Mouse (Mus musculus) midbrain, postnatal 0 days (tissue): Measurements from ENCODE around the gene Strn4. TPM values are rescaled to one million over a fixed set of nuclear protein-coding genes. Genes with fewer than 3 reads are reported as not detected.

Experiments
- ATAC-seq: fragments of 200-750 bp; cut with Nextera tagmentation; 2 replicates; pipeline ENCODE4 v1.8.0; 2017; ENCODE audit warnings: moderate number of reproducible peaks, mild to moderate bottlenecking, moderate TSS enrichment, moderate library complexity; ENCODE audit not compliant: low FRiP score
- DNase-seq: peaks from one replicate; pipeline ENCODE4 v3.0.0-alpha.2; 2015; ENCODE audit warnings: low spot score
- H3K27ac ChIP-seq: fragments of 300-500 bp; sonication (generic); 2 replicates; pipeline ENCODE4 v1.5.1; 2014; ENCODE audit warnings: low read depth, mild to moderate bottlenecking, low read length, mixed read lengths
- H3K27me3 ChIP-seq: fragments of 300-500 bp; sonication (generic); 2 replicates; pipeline ENCODE4 v1.6.1; 2014; ENCODE audit warnings: low read length, control low read depth, mixed read lengths; ENCODE audit not compliant: insufficient read depth
- H3K36me3 ChIP-seq: fragments of 300-500 bp; sonication (generic); 2 replicates; pipeline ENCODE4 v1.6.1; 2014; ENCODE audit warnings: low read length, control low read depth, mixed read lengths; ENCODE audit not compliant: insufficient read depth
- H3K4me1 ChIP-seq: fragments of 300-500 bp; sonication (generic); 2 replicates; pipeline ENCODE4 v1.6.1; 2014; ENCODE audit warnings: mild to moderate bottlenecking, control low read depth, antibody characterized with exemption, low read length, mixed read lengths; ENCODE audit not compliant: insufficient read depth
- H3K4me2 ChIP-seq: fragments of 300-500 bp; sonication (generic); 2 replicates; pipeline ENCODE4 v1.6.1; 2014; ENCODE audit warnings: low read depth, mild to moderate bottlenecking, low read length, mixed read lengths; ENCODE audit not compliant: poor library complexity, severe bottlenecking
- H3K4me3 ChIP-seq: fragments of 300-500 bp; sonication (generic); 2 replicates; pipeline ENCODE4 v1.5.1; 2014; ENCODE audit warnings: low read depth, mild to moderate bottlenecking, low read length, moderate library complexity
- H3K9ac ChIP-seq: fragments of 300-500 bp; sonication (generic); replicated peaks from 2 replicates; pipeline ENCODE4 v1.6.1; 2014; ENCODE audit warnings: mild to moderate bottlenecking, low read length, moderate library complexity, mixed read lengths; ENCODE audit not compliant: poor library complexity, severe bottlenecking
- H3K9me3 ChIP-seq: fragments of 300-500 bp; sonication (generic); 2 replicates; pipeline ENCODE4 v1.6.1; 2016; ENCODE audit warnings: low read length, control low read depth
- CTCF ChIP-seq: IDR thresholded peaks from 2 replicates; pipeline ENCODE4 v1.5.1; 2016; ENCODE audit warnings: antibody characterized with exemption, mild to moderate bottlenecking
- WGBS: fragments of 180-500 bp; shearing (Covaris S2); extraction: QIAGEN DNeasy Blood & Tissue Kit; methylation state at CpG from one replicate; pipeline ENCODE4 v1.1.7; 2014; 5-methylcytosine and 5-hydroxymethylcytosine counted together
- polyA plus RNA-seq: library from polyadenylated mRNA; unstranded; fragments of >200 nt; fragmentation: Nextera tagmentation; extraction: Ambion mirVana; gene quantifications from 2 replicates; pipeline ENCODE4 v1.2.1, GENCODE M21; 2015
- total RNA-seq: library from RNA; depleted of rRNA; stranded (reverse); fragments of >200 nt; gene quantifications from 2 replicates; pipeline ENCODE4 v1.2.3, GENCODE M21; 2014

The Strn4 gene
- total and polyA plus RNA-seq, 2 experiments from 2014 or later = 165 to 291 TPM

GRCm38 (mm10) chr7:16816078-16816474 lies 387 bp downstream of the Strn4 start:
- H3K4me3 ChIP-seq = peak overlapping the region; percentile 69
- no peaks in the 10 kb centered on the region for H3K9me3 ChIP-seq
- peak overlapping the region; percentile 94 for H3K4me2 ChIP-seq
- peaks cover 46% of the 10 kb centered on the region for H3K4me1 ChIP-seq
- H3K27me3 ChIP-seq = no peaks in the 10 kb centered on the region
- 3% methylated on average over 29 of the region's 55 CpGs for WGBS
- no peak for TF ChIP-seq CTCF
- DNase-seq = peak; percentile 93
- peak overlapping the region; percentile 94 for H3K27ac ChIP-seq
- no peaks in the 10 kb centered on the region for H3K36me3 ChIP-seq
- ATAC-seq = peak; percentile 79
- peak overlapping the region; percentile 75 for H3K9ac ChIP-seq

- Histone ChIP-seq H3K9me3 (no peaks in the 10 kb centered on the region), H3K27ac (peak within 1 kb of the TSS; percentile 94), H3K9ac (peak within 1 kb of the TSS; percentile 75), H3K27me3 (no peaks in the 10 kb centered on the region), H3K4me2 (peak within 1 kb of the TSS; percentile 94), H3K4me1 (peaks cover 46% of the 10 kb centered on the region), H3K36me3 (no peaks in the 10 kb centered on the region), H3K4me3 (peak within 1 kb of the TSS; percentile 69)
- DNase-seq (peak; percentile 56), ATAC-seq (peak; percentile 36)
- 1% methylated on average over 33 of the region's 64 CpGs for WGBS
- no peak for TF ChIP-seq CTCF
These were observed 910 bp downstream of the Strn4 start, which contains the start of gene Fkrp for GRCm38 (mm10) chr7:16816475-16817122. Gene Fkrp (minus strand): TSS chr7:16816732.

GRCm38 (mm10) chr7:16817693-16818092 lies 2.0 kb downstream of the Strn4 start:
- no peaks in the 10 kb centered on the region for H3K27me3 ChIP-seq
- peak overlapping the region; percentile 94 for H3K4me2 ChIP-seq
- no peak for TF ChIP-seq CTCF
- no peaks in the 10 kb centered on the region for H3K9me3 ChIP-seq
- ATAC-seq (no peak), DNase-seq (peak; percentile 10)
- H3K9ac ChIP-seq = peak overlapping the region; percentile 75
- 35% methylated on average over 3 of the region's 3 CpGs for WGBS
- H3K4me3 ChIP-seq = peak overlapping the region; percentile 69
- H3K4me1 ChIP-seq = peaks cover 38% of the 10 kb centered on the region
- H3K36me3 ChIP-seq = no peaks in the 10 kb centered on the region
- peak overlapping the region; percentile 94 for H3K27ac ChIP-seq

DNA sequence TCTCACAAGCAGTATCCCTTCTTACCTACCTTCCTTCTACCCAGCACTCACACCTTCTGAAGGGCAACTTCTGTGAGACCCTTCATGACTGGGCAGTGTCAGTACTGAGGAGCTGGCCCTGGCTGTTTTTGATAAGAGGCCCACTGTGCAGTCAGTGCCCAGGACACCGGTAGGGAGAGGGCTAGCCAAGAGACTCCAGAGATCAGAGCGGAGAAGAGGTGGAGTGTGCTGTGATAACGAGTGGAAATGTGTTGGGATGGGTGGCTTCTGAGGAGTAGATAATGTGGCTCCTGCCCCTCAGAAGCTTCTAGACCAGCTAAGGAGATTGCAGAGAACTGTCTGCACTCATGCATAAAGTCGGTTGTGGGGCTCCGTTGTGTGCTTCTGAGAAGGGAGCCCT lies 4.1 kb downstream of the Strn4 start:
- H3K9ac ChIP-seq = no peak overlapping the region; the same call in 1 of the 2 replicates
- no peaks in the 10 kb centered on the region for H3K27me3 ChIP-seq
- peak overlapping the region; percentile 94; the same call in 1 of the 2 replicates for H3K4me2 ChIP-seq
- 74% methylated on average over 5 of the region's 5 CpGs for WGBS
- TF ChIP-seq CTCF = no peak
- peaks cover 14% of the 10 kb centered on the region for H3K36me3 ChIP-seq
- no peak overlapping the region for H3K4me3 ChIP-seq
- H3K4me1 ChIP-seq = peaks cover 27% of the 10 kb centered on the region
- DNase-seq = no peak
- ATAC-seq = no peak
- H3K27ac ChIP-seq = no peak overlapping the region
- H3K9me3 ChIP-seq = no peaks in the 10 kb centered on the region

DNA sequence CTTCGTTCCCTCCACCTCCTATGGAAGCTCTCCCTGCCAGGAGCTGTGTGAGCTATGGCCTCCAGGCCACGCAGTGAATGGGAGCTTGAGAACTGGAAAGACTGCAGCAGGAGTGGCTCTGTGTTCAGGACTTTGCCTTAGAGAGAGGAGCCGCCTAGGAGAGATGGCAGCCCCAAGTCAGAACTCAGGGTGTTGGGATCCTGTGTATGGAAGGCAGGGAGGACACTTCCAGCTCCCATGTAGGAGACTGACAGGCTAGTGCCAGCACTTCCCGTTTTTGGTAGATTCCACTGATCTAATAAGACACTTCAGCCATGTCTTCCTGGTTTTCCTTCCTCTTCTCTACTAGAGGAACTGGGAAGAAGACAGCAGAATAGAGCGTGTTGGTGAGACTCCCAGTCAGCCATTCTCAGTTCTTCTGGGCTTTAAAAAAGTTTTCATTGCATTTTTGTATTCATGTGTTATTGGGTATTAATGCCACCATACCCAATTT lies 4.6 kb downstream of the Strn4 start:
- ATAC-seq = no peak
- H3K9ac ChIP-seq = no peak overlapping the region
- H3K4me2 ChIP-seq = peak overlapping the region; percentile 94; the same call in 1 of the 2 replicates
- H3K4me1 ChIP-seq = peaks cover 27% of the 10 kb centered on the region
- TF ChIP-seq CTCF = no peak
- no peak overlapping the region for H3K27ac ChIP-seq
- no peak overlapping the region for H3K4me3 ChIP-seq
- 68% methylated on average over 5 of the region's 5 CpGs for WGBS
- H3K36me3 ChIP-seq = peaks cover 19% of the 10 kb centered on the region
- no peaks in the 10 kb centered on the region for H3K27me3 ChIP-seq
- H3K9me3 ChIP-seq = no peaks in the 10 kb centered on the region
- DNase-seq = no peak

GRCm38 (mm10) chr7:16821091-16821490 lies 5.4 kb downstream of the Strn4 start:
- H3K27me3 ChIP-seq = no peaks in the 10 kb centered on the region
- H3K9ac ChIP-seq = no peak overlapping the region
- H3K9me3 ChIP-seq = no peaks in the 10 kb centered on the region
- 40% methylated on average over 3 of the region's 3 CpGs for WGBS
- DNase-seq = no peak
- no peak overlapping the region; the same call in 1 of the 2 replicates for H3K27ac ChIP-seq
- peaks cover 27% of the 10 kb centered on the region for H3K36me3 ChIP-seq
- peaks cover 27% of the 10 kb centered on the region for H3K4me1 ChIP-seq
- no peak overlapping the region for H3K4me3 ChIP-seq
- H3K4me2 ChIP-seq = no peak overlapping the region
- ATAC-seq = no peak
- no peak for TF ChIP-seq CTCF
